8 mouse cellular contexts compared by ENCODE assay signal in genomic region chr4:126096464-126097111, GRCm38 (mm10). TPM values are rescaled to one million over a fixed set of nuclear protein-coding genes. Genes with fewer than 3 reads are reported as not detected.
DNase-seq lines count a peak whose midpoint lies in the region; ATAC-seq and TF ChIP-seq lines count a peak whose summit lies in the region.

TSS of gene Lsm10 (plus strand) at chr4:126096623.

- WGBS in embryonic facial prominence, embryonic 13.5 days, result 4% methylated on average over 37 of the region's 37 CpGs
- WGBS in heart, adult 2 months, result 2% methylated on average over 37 of the region's 37 CpGs
- WGBS in limb, embryonic 13.5 days, result 3% methylated on average over 37 of the region's 37 CpGs
- 3% methylated on average over 37 of the region's 37 CpGs for WGBS in midbrain, embryonic 16.5 days

- peak; percentile 97 for ATAC-seq in embryonic facial prominence, embryonic 13.5 days (ENCODE audit: insufficient number of reproducible peaks, insufficient read depth, low FRiP score, low TSS enrichment, low read depth)
- peak; percentile 98 for ATAC-seq in limb, embryonic 13.5 days (ENCODE audit: low FRiP score, low read depth)
- ATAC-seq in midbrain, embryonic 16.5 days, result peak; percentile 98

- H3K9me3 ChIP-seq in embryonic facial prominence, embryonic 13.5 days, result no peaks in the 10 kb centered on the region
- no peaks in the 10 kb centered on the region for H3K9me3 ChIP-seq in limb, embryonic 13.5 days
- H3K9me3 ChIP-seq in midbrain, embryonic 16.5 days (replicated peaks; ENCODE audit: control insufficient read depth, low read length, poor library complexity, severe bottlenecking), result no peaks in the 10 kb centered on the region

- peak within 1 kb of the TSS; percentile 79 for H3K9ac ChIP-seq in embryonic facial prominence, embryonic 13.5 days
- peak within 1 kb of the TSS; percentile 87 for H3K9ac ChIP-seq in heart, adult 2 months (ENCODE audit: low read depth, low read length)
- H3K9ac ChIP-seq in limb, embryonic 13.5 days, result peak within 1 kb of the TSS; percentile 78
- peak within 1 kb of the TSS; percentile 77 for H3K9ac ChIP-seq in midbrain, embryonic 16.5 days (ENCODE audit: low read depth, low read length)

- no peaks in the 10 kb centered on the region for H3K27me3 ChIP-seq in embryonic facial prominence, embryonic 13.5 days
- H3K27me3 ChIP-seq in heart, adult 2 months (ENCODE audit: control insufficient read depth, insufficient read depth, low read length), result no peaks in the 10 kb centered on the region
- H3K27me3 ChIP-seq in limb, embryonic 13.5 days, result no peaks in the 10 kb centered on the region
- no peaks in the 10 kb centered on the region for H3K27me3 ChIP-seq in midbrain, embryonic 16.5 days (ENCODE audit: control insufficient read depth, insufficient read depth, low read depth, low read length)

- DNase-seq in 3134 (ENCODE audit: extremely low read depth, insufficient read length, low spot score), result peak; percentile 91
- peak; percentile 96 to 98 for DNase-seq in adrenal gland, postnatal 36 days
- peak; percentile 94 to 97 for DNase-seq in heart, adult 2 months
- DNase-seq in kidney, adult 8-10 months, result peak; percentile 96 to 97
- peak; percentile 75 to 94 for DNase-seq in spleen, postnatal 10 days (ENCODE audit: low spot score in 2 of 2)

- peak within 1 kb of the TSS; percentile 61 for H3K4me2 ChIP-seq in embryonic facial prominence, embryonic 13.5 days
- peak within 1 kb of the TSS; percentile 67 for H3K4me2 ChIP-seq in limb, embryonic 13.5 days (replicated peaks)
- peak within 1 kb of the TSS; percentile 59 for H3K4me2 ChIP-seq in midbrain, embryonic 16.5 days (ENCODE audit: low read length)

- 0 out of 2 replicates have a peak, but pooled peaks have one; percentile 4 for TF ChIP-seq CTCF in heart, adult 2 months (IDR thresholded peaks at IDR 0.05)

- H3K4me1 ChIP-seq in embryonic facial prominence, embryonic 13.5 days, result 0 out of 2 replicates have a peak, but pooled peaks cover 2% of the 10 kb centered on the region
- H3K4me1 ChIP-seq in heart, adult 2 months (ENCODE audit: control insufficient read depth, insufficient read depth, low read length), result peaks cover 5% of the 10 kb centered on the region
- H3K4me1 ChIP-seq in limb, embryonic 13.5 days, result 0 out of 2 replicates have a peak, but pooled peaks cover 5% of the 10 kb centered on the region
- peaks cover 7% of the 10 kb centered on the region; the same call in 1 of the 2 replicates for H3K4me1 ChIP-seq in midbrain, embryonic 16.5 days (ENCODE audit: control insufficient read depth, insufficient read depth, low read length)

- intact Hi-C loops in heart, adult 2 months (cut with DNase I), result no loop called here

- peak; percentile 88 for TF ChIP-seq POLR2A in heart, adult 2 months (IDR thresholded peaks at IDR 0.05; ENCODE audit: insufficient read depth, low read depth, low read length)

- H3K36me3 ChIP-seq in embryonic facial prominence, embryonic 13.5 days, result 0 out of 2 replicates have a peak, but pooled peaks cover 14% of the 10 kb centered on the region
- H3K36me3 ChIP-seq in heart, adult 2 months (ENCODE audit: control insufficient read depth, insufficient read depth, low read length), result no peaks in the 10 kb centered on the region
- peaks cover 21% of the 10 kb centered on the region for H3K36me3 ChIP-seq in limb, embryonic 13.5 days
- H3K36me3 ChIP-seq in midbrain, embryonic 16.5 days (ENCODE audit: control insufficient read depth, insufficient read depth, low read length), result 0 out of 2 replicates have a peak, but pooled peaks cover 2% of the 10 kb centered on the region

- H3K4me3 ChIP-seq in embryonic facial prominence, embryonic 13.5 days, result peak within 1 kb of the TSS; percentile 66
- H3K4me3 ChIP-seq in heart, adult 2 months, result peak within 1 kb of the TSS; percentile 80
- H3K4me3 ChIP-seq in limb, embryonic 13.5 days, result peak within 1 kb of the TSS; percentile 62
- H3K4me3 ChIP-seq in midbrain, embryonic 16.5 days (ENCODE audit: low read depth, low read length), result peak within 1 kb of the TSS; percentile 66

- 0 out of 2 replicates have a peak, but pooled peaks cover 1% of the 10 kb centered on the region for H3K79me2 ChIP-seq in heart, adult 2 months (replicated peaks; ENCODE audit: control insufficient read depth, insufficient read depth, low read length)

- TF ChIP-seq EP300 in heart, adult 2 months (IDR thresholded peaks at IDR 0.05; ENCODE audit: insufficient read depth, low read depth, low read length), result peak; percentile 47; the same call in 1 of the 2 replicates

- peak within 1 kb of the TSS; percentile 82 for H3K27ac ChIP-seq in embryonic facial prominence, embryonic 13.5 days
- peak within 1 kb of the TSS; percentile 88 for H3K27ac ChIP-seq in heart, adult 2 months
- peak within 1 kb of the TSS; percentile 82 for H3K27ac ChIP-seq in limb, embryonic 13.5 days
- peak within 1 kb of the TSS; percentile 85 for H3K27ac ChIP-seq in midbrain, embryonic 16.5 days (ENCODE audit: low read length)

RNA-seq across cellular contexts. Expression of gene Lsm10, which starts in this region (rescaled TPM):
- total RNA-seq in adrenal gland, postnatal 36 days (2021), result 10 to 100 TPM; 21.8 to 40.1 TPM
- 46.7 and 50.3 TPM in 2 replicates for polyA plus RNA-seq in embryonic facial prominence, embryonic 13.5 days (2015; fragmentation: Nextera tagmentation; extraction: Ambion mirVana)
- 10 to 100 TPM; 17.0 to 18.9 TPM for total RNA-seq in heart, adult 2 months (2021)
- polyA plus RNA-seq in heart, adult 2 months (2012; rRNA removed), result 33.1 and 33.8 TPM in 2 replicates
- 44.7 and 46.3 TPM in 2 replicates for polyA plus RNA-seq in limb, embryonic 13.5 days (2015; fragmentation: Nextera tagmentation; extraction: Ambion mirVana)
- polyA plus RNA-seq in midbrain, embryonic 16.5 days (2015; fragmentation: Nextera tagmentation; extraction: Ambion mirVana), result 55.1 and 63.5 TPM in 2 replicates

Comparison
In these comparisons a context has a peak if more than half of its experiments do, and no peak if none do; other contexts are left out.
1. Peak in every context shown above with its lines: DNase-seq, ATAC-seq, H3K4me3 ChIP-seq and H3K27ac ChIP-seq.